Mouse (Mus musculus) olfactory bulb, adult 2 months (tissue): Measurements from ENCODE around the gene Grip1.

Experiments
- CTCF ChIP-seq: fragments of 200-500 bp; IDR thresholded peaks from 2 replicates; pipeline ENCODE4 v1.5.1; 2012; ENCODE audit warnings: low read depth, mild to moderate bottlenecking, low read length, moderate library complexity; ENCODE audit not compliant: insufficient read depth
- POLR2A ChIP-seq: fragments of 200-500 bp; IDR thresholded peaks from 2 replicates; pipeline ENCODE4 v1.6.1; 2012; ENCODE audit warnings: mild to moderate bottlenecking, low read depth, low read length, moderate library complexity; ENCODE audit not compliant: insufficient read depth

DNA sequence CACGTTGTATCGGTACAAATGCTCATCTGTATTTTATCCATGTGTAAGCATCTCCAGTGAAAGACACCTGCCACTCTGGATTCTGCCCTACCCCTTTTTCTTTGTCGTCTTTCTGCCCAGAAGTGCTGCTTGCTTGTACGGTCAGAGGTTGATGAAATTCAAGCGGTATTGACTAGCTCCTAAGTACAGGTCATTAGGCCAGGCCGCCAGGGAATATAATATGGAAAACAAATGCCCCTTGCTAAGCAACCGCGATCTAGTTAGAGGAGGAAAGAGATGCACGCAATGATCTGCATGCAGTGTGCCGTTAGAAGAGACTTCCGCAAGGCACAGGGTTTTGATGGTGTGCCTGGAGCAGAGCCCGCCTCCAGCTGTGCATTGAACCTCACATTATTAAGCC, 187.4 kb downstream of the Grip1 start:
- TF ChIP-seq CTCF (no peak), POLR2A (no peak)
